Mouse (Mus musculus) thymus, adult 18-20 months (tissue): ENCODE measurements around the gene Upf3b.

Source experiments
- DNase-seq, 2 experiments: peaks; one replicate each; pipeline ENCODE4 v3.0.0; 2022; ENCODE audit warnings: mixed read lengths in 2 of 2

Gene Upf3b

DNA sequence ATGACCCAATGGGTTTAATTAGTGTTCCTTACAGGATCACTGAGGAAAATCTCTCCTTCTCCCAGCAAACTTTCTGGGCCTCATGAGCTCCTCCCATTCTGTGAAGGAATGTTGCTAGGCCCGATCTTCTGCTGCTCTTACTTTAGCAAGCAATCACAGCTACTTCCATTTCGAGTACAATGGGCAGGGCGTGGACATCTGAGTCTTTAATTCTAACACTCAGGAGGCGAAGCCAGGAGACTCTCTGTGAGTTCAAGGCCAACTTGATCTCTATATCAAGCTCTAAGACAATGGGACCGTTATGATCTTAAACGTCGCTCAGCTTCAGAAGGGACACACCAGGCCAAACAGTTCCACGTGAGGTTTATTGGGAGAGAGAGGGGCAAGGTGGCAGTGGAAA, 33.5 kb downstream of the Upf3b start:
- DNase-seq: no peak

DNA sequence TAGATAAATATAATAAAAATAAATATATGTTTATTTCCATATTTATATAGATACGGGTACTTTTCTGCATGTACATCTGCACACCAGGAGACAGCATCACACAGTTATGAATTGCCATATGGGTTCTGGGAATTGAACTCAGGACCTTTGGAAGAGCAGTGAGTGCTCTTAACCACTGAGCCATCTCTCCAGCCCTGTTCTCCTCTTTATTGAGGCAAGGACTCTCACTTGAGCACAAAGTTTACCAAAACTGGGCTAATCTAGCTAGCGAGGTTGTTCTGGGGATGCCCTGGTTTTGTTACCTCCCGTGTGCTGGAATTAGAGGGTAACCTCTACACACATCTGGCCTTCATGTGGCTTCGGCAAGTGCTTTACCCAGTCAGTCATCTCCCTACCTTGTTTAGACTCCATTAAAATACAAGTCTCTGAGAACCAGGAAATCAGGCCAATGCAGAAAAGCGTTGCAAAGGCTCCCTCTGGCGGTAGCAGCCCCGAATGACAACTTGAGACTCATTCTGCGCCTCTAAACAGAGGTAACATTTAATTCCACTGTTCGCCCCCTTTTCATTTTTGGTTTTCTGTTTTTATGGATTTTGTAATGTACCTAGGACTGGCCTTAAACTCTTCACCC, 35.7 kb downstream of the Upf3b start:
- DNase-seq: peak; percentile 4 to 18

DNA sequence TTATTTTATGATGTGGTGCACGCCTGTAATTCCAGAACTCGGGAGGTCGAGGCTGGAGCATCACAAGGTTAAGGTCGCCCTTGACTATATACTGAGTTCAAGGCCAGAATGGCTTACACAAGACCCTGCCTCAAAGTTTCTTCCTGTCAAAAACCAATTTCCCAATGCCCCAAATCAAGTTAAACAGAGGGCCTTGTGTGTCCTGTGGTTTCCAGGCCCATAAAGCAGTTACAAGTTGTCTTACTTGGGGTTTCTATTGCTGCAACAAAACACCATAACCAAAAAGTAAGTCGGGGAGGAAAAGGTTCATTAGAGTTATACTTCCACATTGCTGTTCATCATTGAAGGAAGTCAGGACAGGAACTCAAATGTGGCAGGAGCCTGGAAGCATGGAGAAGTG, 41.4 kb downstream of the Upf3b start:
- no peak for DNase-seq

DNA sequence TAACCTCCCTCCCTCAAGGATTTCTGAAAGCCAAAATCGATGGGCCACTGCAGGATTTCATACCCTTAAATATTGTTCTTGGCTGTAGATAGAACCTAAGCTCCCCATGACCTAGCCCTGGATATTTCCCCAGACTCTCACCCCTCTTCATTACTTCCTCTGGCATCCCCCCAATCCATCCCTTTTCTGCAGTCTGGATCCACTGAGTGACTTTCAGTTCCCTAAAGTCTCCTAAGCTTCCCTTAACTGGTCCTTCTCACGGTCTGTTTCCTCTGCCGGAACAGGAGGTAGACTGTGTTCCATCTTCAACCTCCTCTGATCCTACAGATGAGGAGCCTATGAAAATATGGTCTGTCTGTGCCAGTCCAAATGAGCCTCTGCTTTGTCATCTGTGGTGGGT, 42.8 kb downstream of the Upf3b start:
- DNase-seq: no peak

DNA sequence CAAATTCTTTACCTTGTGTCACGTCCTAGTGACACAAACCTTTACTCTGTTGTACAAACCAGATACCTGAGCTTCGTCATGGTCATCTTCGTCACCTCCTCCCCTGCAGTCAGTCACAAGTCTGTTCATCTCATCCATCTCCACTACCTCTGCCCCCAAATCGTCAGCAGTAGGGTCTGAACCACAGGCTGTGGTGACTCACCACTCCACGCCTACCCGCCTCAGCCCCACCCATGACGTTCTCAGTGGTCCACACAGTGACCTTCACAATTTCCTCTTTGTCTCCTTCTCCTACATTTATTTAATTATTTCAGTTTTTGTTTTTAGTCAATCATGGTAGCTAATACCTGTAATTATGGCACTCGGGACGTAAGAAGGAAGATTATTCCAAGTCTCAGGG, 46.2 kb downstream of the Upf3b start:
- no peak for DNase-seq

DNA sequence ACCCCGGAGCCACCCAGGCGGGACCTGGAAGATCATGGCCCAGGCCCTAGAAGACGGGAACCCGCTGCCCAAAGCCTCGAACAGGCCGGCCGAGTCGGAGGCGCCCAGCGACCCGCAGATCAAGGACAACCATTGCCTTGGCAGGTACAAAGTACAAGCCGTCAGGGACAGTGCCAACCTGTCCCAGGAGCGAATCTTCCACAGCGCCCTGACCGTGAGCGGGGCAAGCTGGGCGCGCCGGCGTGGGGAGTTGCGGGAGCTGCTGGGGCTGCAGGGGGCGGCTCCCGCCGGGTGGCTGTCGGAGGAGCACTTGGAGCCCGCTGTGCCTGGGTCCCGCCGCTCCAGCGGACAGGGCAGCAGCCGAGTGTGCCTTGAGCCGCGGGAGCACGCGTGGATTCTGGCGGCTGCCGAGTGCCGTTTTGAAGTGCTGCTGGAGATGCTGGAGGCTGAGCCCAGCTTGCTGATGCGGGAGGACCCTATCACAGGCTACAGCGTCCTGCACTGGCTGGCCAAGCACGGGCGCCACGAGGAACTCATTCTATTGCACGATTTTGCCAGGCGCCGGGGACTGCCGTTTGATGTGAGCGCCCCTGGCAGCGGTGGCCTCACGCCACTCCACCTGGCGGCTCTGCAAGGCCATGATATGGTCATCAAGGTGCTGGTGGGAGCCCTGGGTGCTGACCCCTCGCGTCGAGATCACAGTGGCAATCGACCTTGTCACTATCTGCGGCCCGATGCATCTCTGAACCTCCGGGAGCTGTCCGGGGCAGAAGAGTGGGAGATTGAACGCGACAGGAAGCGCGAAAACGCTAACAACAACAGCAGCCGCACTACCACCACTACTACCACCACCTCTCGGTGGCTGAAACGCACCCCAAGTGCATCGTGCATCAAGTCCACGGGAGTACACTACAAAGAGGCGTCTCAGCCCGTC, 61.0 kb downstream of the Upf3b start:
- no peak for DNase-seq

DNA sequence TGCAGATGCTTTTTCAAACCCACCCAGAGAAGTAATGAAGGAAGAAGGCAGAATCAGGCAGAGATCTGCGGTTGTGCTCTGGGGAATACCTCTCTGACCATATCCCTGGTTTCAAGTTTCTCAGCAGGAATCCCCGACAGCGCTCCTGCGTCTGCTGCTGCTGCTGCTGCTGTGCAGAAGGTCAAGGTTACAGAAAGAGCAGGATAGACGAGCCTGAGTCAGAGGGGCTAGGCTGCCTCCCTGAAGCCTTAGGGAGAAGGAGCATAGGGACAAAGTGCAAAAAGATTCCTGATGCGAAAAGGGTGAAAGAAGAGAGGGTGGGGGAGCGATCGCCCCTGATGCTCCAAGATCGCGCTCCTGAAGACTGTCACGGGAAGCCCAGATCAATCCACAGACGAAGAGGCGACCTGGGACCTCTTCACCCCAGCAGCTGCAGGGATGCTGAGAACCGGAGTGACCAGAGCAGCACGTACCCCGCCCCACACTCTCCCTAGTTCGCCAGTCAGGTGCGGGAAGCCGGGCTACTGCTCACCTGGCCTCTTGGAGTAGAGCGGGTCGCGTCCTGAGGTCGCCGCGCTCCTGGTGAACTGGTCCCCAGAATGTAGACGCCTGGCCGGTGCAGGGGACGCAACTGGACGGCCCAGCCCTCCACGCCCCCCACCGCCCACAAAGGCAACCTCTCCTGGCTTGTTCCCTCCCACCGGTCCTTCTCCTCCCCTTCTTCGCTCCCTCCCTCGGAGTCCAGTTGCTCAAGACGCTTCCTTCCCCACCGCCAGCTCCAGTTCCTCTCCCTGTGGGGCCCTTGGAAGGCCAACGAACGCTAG, 61.8 kb downstream of the Upf3b start, which contains the start of gene Sowahd:
Sowahd (plus strand) TSS at position 780 of the 824 bp plus-strand sequence.
- no peak for DNase-seq

DNA sequence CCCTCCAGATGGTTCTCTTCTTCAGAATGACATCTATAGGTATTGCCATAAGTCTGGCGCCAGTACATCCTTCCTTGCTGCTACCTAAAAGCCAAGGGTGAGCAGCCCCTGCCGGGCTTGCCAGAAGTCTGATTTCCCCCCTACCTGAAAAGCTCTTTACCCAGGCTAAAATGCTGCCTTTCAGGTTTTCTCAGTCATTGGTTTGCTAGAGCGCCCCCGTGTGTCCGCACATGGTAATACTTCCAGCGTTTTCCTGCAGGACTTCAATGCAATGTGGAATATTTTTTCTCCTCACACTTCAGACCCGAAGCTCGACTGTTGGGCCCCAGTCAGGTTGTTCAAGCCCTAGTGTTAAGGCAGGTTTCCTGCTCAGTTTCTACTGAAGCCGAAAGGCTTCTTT, 67.4 kb downstream of the Upf3b start:
- no peak for DNase-seq
